Mouse (Mus musculus): ENCODE measurements around the gene Mars. TPM values are rescaled to one million over a fixed set of nuclear protein-coding genes. Genes with fewer than 3 reads are reported as not detected.

The Mars gene
- 57.0 and 63.3 TPM in 2 replicates for total RNA-seq (2017)

- peak; percentile 93 for ATAC-seq (ENCODE audit: extremely low read depth, insufficient number of reproducible peaks, low FRiP score, poor library complexity, severe bottlenecking)
Observed at GRCm38 (mm10) chr10:127311476-127312355, at the start of gene Mars. TSS of gene Mars (minus strand) at chr10:127311786.

- ATAC-seq (ENCODE audit: extremely low read depth, insufficient number of reproducible peaks, low FRiP score, poor library complexity, severe bottlenecking), result no peak
Observed at GRCm38 (mm10) chr10:127360714-127361113, 49.1 kb upstream of the Mars start.

GRCm38 (mm10) chr10:127355336-127355735, 43.8 kb upstream of the Mars start:
- no peak for ATAC-seq (ENCODE audit: extremely low read depth, insufficient number of reproducible peaks, low FRiP score, poor library complexity, severe bottlenecking)

- no peak for ATAC-seq (ENCODE audit: extremely low read depth, insufficient number of reproducible peaks, low FRiP score, poor library complexity, severe bottlenecking)
Observed at GRCm38 (mm10) chr10:127353909-127354895, 42.6 kb upstream of the Mars start, which contains the start of gene Inhbe. TSS of gene Inhbe (minus strand) at chr10:127354411.

GRCm38 (mm10) chr10:127352766-127353165, 41.2 kb upstream of the Mars start:
- ATAC-seq (ENCODE audit: extremely low read depth, insufficient number of reproducible peaks, low FRiP score, poor library complexity, severe bottlenecking), result no peak

GRCm38 (mm10) chr10:127352187-127352586, 40.6 kb upstream of the Mars start:
- ATAC-seq (ENCODE audit: extremely low read depth, insufficient number of reproducible peaks, low FRiP score, poor library complexity, severe bottlenecking), result no peak

- no peak for ATAC-seq (ENCODE audit: extremely low read depth, insufficient number of reproducible peaks, low FRiP score, poor library complexity, severe bottlenecking)
Observed at GRCm38 (mm10) chr10:127351719-127352118, 40.1 kb upstream of the Mars start.

- no peak for ATAC-seq (ENCODE audit: extremely low read depth, insufficient number of reproducible peaks, low FRiP score, poor library complexity, severe bottlenecking)
Observed at GRCm38 (mm10) chr10:127351285-127351595, 39.7 kb upstream of the Mars start.

- peak; percentile 85 for ATAC-seq (ENCODE audit: extremely low read depth, insufficient number of reproducible peaks, low FRiP score, poor library complexity, severe bottlenecking)
Observed at GRCm38 (mm10) chr10:127350594-127351284, 39.2 kb upstream of the Mars start.

- ATAC-seq (ENCODE audit: extremely low read depth, insufficient number of reproducible peaks, low FRiP score, poor library complexity, severe bottlenecking), result no peak
Observed at GRCm38 (mm10) chr10:127349810-127350209, 38.2 kb upstream of the Mars start.

GRCm38 (mm10) chr10:127348957-127349356, 37.4 kb upstream of the Mars start:
- no peak for ATAC-seq (ENCODE audit: extremely low read depth, insufficient number of reproducible peaks, low FRiP score, poor library complexity, severe bottlenecking)

GRCm38 (mm10) chr10:127346173-127346572, 34.6 kb upstream of the Mars start:
- no peak for ATAC-seq (ENCODE audit: extremely low read depth, insufficient number of reproducible peaks, low FRiP score, poor library complexity, severe bottlenecking)

- no peak for ATAC-seq (ENCODE audit: extremely low read depth, insufficient number of reproducible peaks, low FRiP score, poor library complexity, severe bottlenecking)
Observed at GRCm38 (mm10) chr10:127343029-127343428, 31.4 kb upstream of the Mars start.

GRCm38 (mm10) chr10:127341891-127342639, 30.5 kb upstream of the Mars start, which contains the start of gene Gli1:
TSS of gene Gli1 (minus strand) at chr10:127341974.
- peak; percentile 71 for ATAC-seq (ENCODE audit: extremely low read depth, insufficient number of reproducible peaks, low FRiP score, poor library complexity, severe bottlenecking)

- ATAC-seq (ENCODE audit: extremely low read depth, insufficient number of reproducible peaks, low FRiP score, poor library complexity, severe bottlenecking), result no peak
Observed at GRCm38 (mm10) chr10:127341360-127341690, 29.7 kb upstream of the Mars start.

- ATAC-seq (ENCODE audit: extremely low read depth, insufficient number of reproducible peaks, low FRiP score, poor library complexity, severe bottlenecking), result no peak
Observed at GRCm38 (mm10) chr10:127340577-127341359, 29.2 kb upstream of the Mars start.

GRCm38 (mm10) chr10:127339683-127340576, 28.3 kb upstream of the Mars start:
- ATAC-seq (ENCODE audit: extremely low read depth, insufficient number of reproducible peaks, low FRiP score, poor library complexity, severe bottlenecking), result no peak

Measured in neutrophil, adult 5-6 weeks (primary cell).